Mouse (Mus musculus) kidney, adult 8-10 months (tissue): ENCODE data around the gene Sdsl.

Experiments
- DNase-seq, 2 experiments: peaks; one replicate each; pipeline ENCODE4 v3.0.0; 2022

Sdsl gene

GRCm38 (mm10) chr5:120427451-120427938 lies 45.1 kb downstream of the Sdsl start:
- DNase-seq = no peak

GRCm38 (mm10) chr5:120426572-120426971 lies 46.0 kb downstream of the Sdsl start:
- DNase-seq = no peak

- DNase-seq = no peak
These were observed 46.9 kb downstream of the Sdsl start for GRCm38 (mm10) chr5:120425711-120426110.

- no peak for DNase-seq
These were observed 48.0 kb downstream of the Sdsl start for GRCm38 (mm10) chr5:120424657-120425056.

GRCm38 (mm10) chr5:120424039-120424438 lies 48.6 kb downstream of the Sdsl start:
- DNase-seq = peak; percentile 32 to 68

GRCm38 (mm10) chr5:120420106-120420505 lies 52.5 kb downstream of the Sdsl start:
- DNase-seq = no peak

GRCm38 (mm10) chr5:120413436-120413835 lies 59.2 kb downstream of the Sdsl start:
- DNase-seq = no peak

- no peak for DNase-seq
These were observed 62.9 kb downstream of the Sdsl start for GRCm38 (mm10) chr5:120409385-120410378.

- DNase-seq = no peak
These were observed 63.7 kb downstream of the Sdsl start for GRCm38 (mm10) chr5:120408933-120409332.
